Comparison of ENCODE assay signal across 26 mouse cellular contexts in the genomic region with DNA sequence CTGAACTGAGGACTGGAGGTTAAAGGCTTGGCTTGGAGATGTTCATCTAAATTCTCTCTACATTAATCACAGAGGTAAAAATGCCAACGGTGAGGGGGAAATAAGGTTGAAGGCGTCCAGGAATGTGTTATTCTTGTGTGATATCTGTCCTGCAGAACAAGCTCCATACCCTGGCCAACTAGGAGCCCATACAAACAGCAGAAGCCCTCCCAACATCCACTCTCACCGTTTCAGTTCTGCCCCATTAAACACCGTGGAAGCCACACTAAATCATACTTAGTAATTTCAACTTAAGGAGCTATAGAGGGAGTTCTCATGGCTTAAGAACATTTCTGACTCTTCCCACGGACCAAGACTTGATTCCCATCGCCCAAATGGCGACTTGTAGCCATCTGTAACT.
DNase-seq lines count a peak whose midpoint lies in the region; ATAC-seq and TF ChIP-seq lines count a peak whose summit lies in the region.
"Had no signal": no experiment of that assay in that cellular context is flagged by ENCODE, and none has a peak within 500 bp of the region (broad histone marks: within the 10 kb centered on the region; RNA-seq: fewer than 3 reads in every experiment).

No protein-coding gene starts in this region.

- peaks cover 2% of the 10 kb centered on the region; the same call in 1 of the 2 replicates for H3K4me1 ChIP-seq in cerebellum, adult 2 months (ENCODE audit: control insufficient read depth, insufficient read depth, low read length)
- 0 out of 2 replicates have a peak, but pooled peaks cover 6% of the 10 kb centered on the region for H3K4me1 ChIP-seq in kidney, embryonic 16.5 days (ENCODE audit: insufficient read depth, low read length)
- H3K4me1 ChIP-seq: embryonic facial prominence, embryonic 15.5 days; forebrain, embryonic 10.5 days; forebrain, embryonic 12.5 days had no signal

- ATAC-seq in kidney, embryonic 16.5 days (ENCODE audit: low FRiP score, low TSS enrichment): peak; percentile 63
- ATAC-seq: CD4-positive, CD25-positive, alpha-beta regulatory T cell, adult 4 months; forebrain, embryonic 14.5 days; forebrain, embryonic 16.5 days had no signal

- no peaks in the 10 kb centered on the region for H3K27me3 ChIP-seq in cerebellum, adult 2 months (ENCODE audit: control insufficient read depth, insufficient read depth, low read length)
- no peaks in the 10 kb centered on the region for H3K27me3 ChIP-seq in kidney, embryonic 16.5 days (ENCODE audit: insufficient read depth, low read length)
- H3K27me3 ChIP-seq: CH12.LX; embryonic facial prominence, embryonic 13.5 days; embryonic facial prominence, embryonic 15.5 days; forebrain, embryonic 12.5 days had no signal

- TF ChIP-seq POLR2A in cerebellum, adult 2 months (IDR thresholded peaks at IDR 0.05; ENCODE audit: borderline replicate concordance, insufficient read depth, low read length): no peak

- WGBS in cerebellum, adult 2 months: 88% methylated on average over 7 of the region's 7 CpGs
- WGBS in kidney, embryonic 16.5 days: 26% methylated on average over 7 of the region's 7 CpGs

- no peak for TF ChIP-seq CTCF in cerebellum, adult 2 months (IDR thresholded peaks at IDR 0.05; ENCODE audit: borderline replicate concordance, insufficient read depth, low read depth, low read length)
- TF ChIP-seq CTCF in layer of hippocampus, adult 2 months (conservative IDR thresholded peaks at IDR 0.05): no peak

- 0 out of 2 replicates have a peak overlapping the region, but pooled peaks have one; percentile 36 for H3K27ac ChIP-seq in cerebellum, adult 2 months (ENCODE audit: insufficient read depth, low read length)
- no peak overlapping the region for H3K27ac ChIP-seq in kidney, embryonic 16.5 days (ENCODE audit: low read length)
- H3K27ac ChIP-seq in layer of hippocampus, adult 2 months: peak overlapping the region; percentile 81
- H3K27ac ChIP-seq: embryonic facial prominence, embryonic 13.5 days; embryonic facial prominence, embryonic 15.5 days; forebrain, embryonic 10.5 days; forebrain, embryonic 12.5 days had no signal

- H3K9ac ChIP-seq in kidney, embryonic 16.5 days (replicated peaks; ENCODE audit: low read length): no peak overlapping the region
- H3K9ac ChIP-seq: embryonic facial prominence, embryonic 13.5 days; embryonic facial prominence, embryonic 15.5 days; forebrain, embryonic 12.5 days had no signal

- no peak overlapping the region for H3K4me2 ChIP-seq in kidney, embryonic 16.5 days (replicated peaks; ENCODE audit: low read depth, low read length)
- H3K4me2 ChIP-seq: embryonic facial prominence, embryonic 13.5 days; embryonic facial prominence, embryonic 15.5 days; forebrain, embryonic 12.5 days had no signal

- DNase-seq in cerebellum, adult 2 months: no peak
- no peak for DNase-seq in cerebellum, adult 9-10 months
- DNase-seq in kidney, adult 8-10 months: no peak
- no peak for DNase-seq in layer of hippocampus, adult 2 months (ENCODE audit: low spot score in 2 of 2)
- no peak for DNase-seq in layer of hippocampus, adult 9-11 months
- DNase-seq: adrenal gland, adult 2 months; adrenal gland, postnatal 10 days; adrenal gland, postnatal 25 days; B cell, adult 2 months; cerebellum, adult 11 months; cerebellum, adult 18-20 months; cerebellum, adult 9-11 months; cerebellum, postnatal 14 days; cerebellum, postnatal 36 days; embryo, embryonic 11 days had no signal

- no peak overlapping the region for H3K4me3 ChIP-seq in cerebellum, adult 2 months (replicated peaks; ENCODE audit: insufficient read depth, low read depth, low read length)
- no peak overlapping the region for H3K4me3 ChIP-seq in kidney, embryonic 16.5 days (ENCODE audit: low read length)
- no peak overlapping the region for H3K4me3 ChIP-seq in layer of hippocampus, adult 2 months
- H3K4me3 ChIP-seq: embryonic facial prominence, embryonic 13.5 days; embryonic facial prominence, embryonic 15.5 days; erythroblast, embryonic 14.5 days; forebrain, embryonic 10.5 days; forebrain, embryonic 12.5 days had no signal

- no peaks in the 10 kb centered on the region for H3K36me3 ChIP-seq in kidney, embryonic 16.5 days (ENCODE audit: insufficient read depth, low read length)
- H3K36me3 ChIP-seq: embryonic facial prominence, embryonic 13.5 days; embryonic facial prominence, embryonic 15.5 days; forebrain, embryonic 10.5 days; forebrain, embryonic 12.5 days; G1E had no signal

- H3K9me3 ChIP-seq in kidney, embryonic 16.5 days (ENCODE audit: low read length): no peaks in the 10 kb centered on the region
- H3K9me3 ChIP-seq: embryonic facial prominence, embryonic 13.5 days; embryonic facial prominence, embryonic 15.5 days; forebrain, embryonic 10.5 days; forebrain, embryonic 12.5 days; G1E had no signal
